Mouse (Mus musculus) cerebellum, postnatal 36 days (tissue): ENCODE measurements around the gene Vhl.
A peak's percentile ranks its signal among the peaks of the same experiment; 100 is the strongest.

Experiments
- DNase-seq, 2 experiments: peaks; one replicate each; pipeline ENCODE4 v3.0.0; 2021 to 2022; ENCODE audit warnings: mixed read lengths in 2 of 2

Gene Vhl

GRCm38 (mm10) chr6:113623941-113624751, at the start of gene Vhl:
Gene Vhl (plus strand): TSS chr6:113623959.
- peak; percentile 78 to 81 for DNase-seq

GRCm38 (mm10) chr6:113576044-113576443, 47.7 kb upstream of the Vhl start:
- no peak for DNase-seq

GRCm38 (mm10) chr6:113579306-113579705, 44.5 kb upstream of the Vhl start:
- DNase-seq, result no peak

GRCm38 (mm10) chr6:113583023-113583422, 40.7 kb upstream of the Vhl start:
- DNase-seq, result no peak

- no peak for DNase-seq
Observed at GRCm38 (mm10) chr6:113585065-113585464, 38.7 kb upstream of the Vhl start.

GRCm38 (mm10) chr6:113586466-113587183, 37.1 kb upstream of the Vhl start:
- DNase-seq, result peak; percentile 26 to 27

- no peak for DNase-seq
Observed at GRCm38 (mm10) chr6:113592637-113593036, 31.1 kb upstream of the Vhl start.

GRCm38 (mm10) chr6:113597945-113598344, 25.8 kb upstream of the Vhl start:
- DNase-seq, result no peak

GRCm38 (mm10) chr6:113599833-113600232, 23.9 kb upstream of the Vhl start:
- no peak for DNase-seq

- no peak for DNase-seq
Observed at GRCm38 (mm10) chr6:113600543-113601139, 23.1 kb upstream of the Vhl start, which contains the start of gene Fancd2os. Gene Fancd2os (minus strand): TSS chr6:113600715.

GRCm38 (mm10) chr6:113602821-113603220, 20.9 kb upstream of the Vhl start:
- no peak for DNase-seq

- no peak for DNase-seq
Observed at GRCm38 (mm10) chr6:113603993-113604392, 19.8 kb upstream of the Vhl start.

GRCm38 (mm10) chr6:113604432-113605223, 19.1 kb upstream of the Vhl start, which contains the start of gene Brk1:
Gene Brk1 (plus strand): TSS chr6:113604772.
- peak; percentile 91 to 92 for DNase-seq

GRCm38 (mm10) chr6:113605224-113605545, 18.6 kb upstream of the Vhl start:
- no peak for DNase-seq

- no peak for DNase-seq
Observed at GRCm38 (mm10) chr6:113608871-113609270, 14.9 kb upstream of the Vhl start.

- DNase-seq, result no peak
Observed at GRCm38 (mm10) chr6:113609293-113609692, 14.5 kb upstream of the Vhl start.

- DNase-seq, result no peak
Observed at GRCm38 (mm10) chr6:113612258-113612969, 11.3 kb upstream of the Vhl start.

GRCm38 (mm10) chr6:113614152-113614551, 9.6 kb upstream of the Vhl start:
- DNase-seq, result no peak

GRCm38 (mm10) chr6:113614997-113615396, 8.8 kb upstream of the Vhl start:
- DNase-seq, result no peak

GRCm38 (mm10) chr6:113615489-113615888, 8.3 kb upstream of the Vhl start:
- no peak for DNase-seq

GRCm38 (mm10) chr6:113623386-113623785, 373 bp upstream of the Vhl start:
- peak in 1 of 2 experiments; percentile 12 for DNase-seq
